Mouse (Mus musculus) layer of hippocampus, adult 11-12 months (tissue): ENCODE data around the gene Dffa.
"Not testable (repeated sequence)": the region's sequence is repeated elsewhere in the genome, so short reads cannot be mapped to it uniquely, and the experiment has no call there.

ENCODE experiments used
- DNase-seq: peaks from one replicate; pipeline ENCODE4 v3.0.0; 2022; ENCODE audit warnings: low spot score

Gene Dffa

DNA sequence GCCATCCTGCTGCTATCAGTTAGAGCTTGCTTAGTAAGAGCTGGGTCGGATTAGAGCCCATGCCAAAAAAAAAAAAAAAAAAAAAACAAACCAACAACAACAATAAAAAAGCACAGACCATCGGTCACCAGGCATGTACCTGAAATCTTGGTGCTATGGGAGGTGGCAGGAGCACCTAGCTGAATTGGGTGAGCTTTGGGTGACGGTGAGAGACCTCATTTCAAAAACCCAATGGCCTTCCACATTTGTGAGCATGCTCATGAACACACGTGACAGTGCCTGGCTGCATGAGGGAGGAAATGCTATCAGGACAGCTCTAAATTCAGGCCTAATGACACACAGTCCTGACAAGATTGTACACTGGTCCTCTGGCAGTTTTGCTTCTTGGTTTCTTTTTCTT lies 44.1 kb downstream of the Dffa start:
- DNase-seq = no peak

DNA sequence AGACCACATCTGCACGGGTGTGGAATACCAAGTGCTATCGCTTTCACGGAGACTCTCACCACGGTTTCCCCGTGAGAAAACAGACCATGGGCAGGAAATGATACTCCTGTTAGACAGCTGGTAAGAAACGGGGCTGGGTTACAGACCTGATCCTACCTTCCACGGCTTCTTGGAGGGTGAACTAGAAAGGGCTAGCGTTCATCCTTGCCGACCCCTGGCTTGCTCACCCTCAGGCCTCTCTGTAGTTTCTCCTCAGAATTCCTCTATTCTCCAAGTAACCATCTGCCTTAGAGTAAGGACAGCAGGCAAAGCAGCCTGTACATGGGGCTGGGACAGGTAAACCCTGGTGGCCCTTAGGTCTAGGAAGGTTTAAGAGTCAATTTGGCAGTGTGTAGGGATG lies 45.2 kb downstream of the Dffa start:
- DNase-seq = no peak

DNA sequence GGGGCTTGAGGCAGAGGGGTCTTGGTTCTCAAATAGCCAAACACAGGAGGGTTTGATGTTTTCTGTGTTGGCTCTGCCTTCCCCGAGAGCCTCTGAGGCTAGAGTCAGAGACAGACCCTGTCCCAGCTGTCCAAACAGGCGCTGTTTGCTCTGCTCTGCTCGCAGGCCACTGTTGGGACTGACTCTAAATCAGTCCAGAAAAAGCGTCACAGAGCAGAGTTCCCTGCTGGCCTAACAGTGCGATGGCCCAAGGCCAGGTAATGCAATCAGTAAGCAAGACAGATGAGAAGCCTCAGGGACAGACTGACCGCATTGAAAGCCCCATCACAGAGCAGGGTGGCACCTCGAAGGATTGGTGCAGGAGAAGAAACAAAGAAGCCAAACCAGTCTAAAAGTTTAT lies 45.7 kb downstream of the Dffa start:
- DNase-seq = no peak

DNA sequence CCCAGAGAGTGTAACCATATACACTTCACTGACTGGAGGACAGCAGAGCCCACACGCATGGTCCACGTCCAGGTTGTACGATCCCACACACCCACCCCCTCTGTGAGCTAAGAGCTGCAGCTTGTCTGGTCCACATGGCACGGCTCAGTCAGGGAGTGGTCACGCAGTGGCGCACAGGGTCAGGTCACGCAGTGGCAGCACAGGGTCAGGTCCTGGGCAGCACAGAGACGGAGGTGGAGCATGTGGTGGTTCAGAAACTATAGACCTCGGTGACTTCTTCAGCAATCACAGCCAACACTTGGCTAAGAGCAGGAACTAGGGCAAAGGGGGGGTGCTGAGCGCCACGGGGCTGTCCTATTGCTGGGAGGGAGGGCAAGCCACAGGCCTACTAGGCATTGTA lies 46.3 kb downstream of the Dffa start:
- no peak for DNase-seq

DNA sequence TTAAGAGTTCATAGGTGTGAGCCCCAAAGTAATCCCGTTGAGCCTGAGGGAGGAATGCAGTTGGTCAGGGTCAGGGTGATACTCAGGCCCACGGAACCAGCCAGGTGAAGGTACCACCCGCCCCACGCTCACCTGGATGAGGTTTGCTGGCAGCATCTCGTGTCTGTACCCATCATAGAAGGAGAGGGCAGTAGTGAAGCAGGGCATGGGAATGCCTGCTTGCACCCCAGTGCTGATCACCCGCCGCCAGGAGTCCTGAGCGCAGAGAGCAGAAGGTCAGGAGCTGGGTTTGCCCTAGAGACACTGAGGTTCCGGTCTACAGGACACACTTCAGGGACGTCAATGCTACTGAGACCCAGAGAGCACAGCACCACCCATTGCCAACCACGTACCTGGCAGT lies 46.8 kb downstream of the Dffa start:
- no peak for DNase-seq

DNA sequence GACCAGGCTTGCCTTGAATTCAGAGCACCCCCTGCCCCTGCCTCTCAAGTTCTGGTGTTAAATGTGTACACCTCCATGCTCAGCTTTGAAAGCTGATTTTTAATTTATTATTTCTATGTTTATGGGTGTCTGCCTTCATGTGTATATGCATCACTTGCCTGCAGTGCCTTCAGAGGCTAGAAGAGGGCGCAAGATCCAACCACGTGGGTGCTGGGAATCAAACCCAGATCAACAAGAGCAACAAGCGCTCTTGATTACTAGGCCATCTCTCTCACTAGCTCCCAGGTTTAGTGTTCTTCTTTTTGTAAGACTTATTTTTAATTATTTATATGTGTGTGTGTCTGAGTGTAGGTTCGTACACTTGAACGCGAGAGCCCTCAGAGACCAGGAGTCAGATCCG lies 50.9 kb downstream of the Dffa start:
- DNase-seq = no peak

DNA sequence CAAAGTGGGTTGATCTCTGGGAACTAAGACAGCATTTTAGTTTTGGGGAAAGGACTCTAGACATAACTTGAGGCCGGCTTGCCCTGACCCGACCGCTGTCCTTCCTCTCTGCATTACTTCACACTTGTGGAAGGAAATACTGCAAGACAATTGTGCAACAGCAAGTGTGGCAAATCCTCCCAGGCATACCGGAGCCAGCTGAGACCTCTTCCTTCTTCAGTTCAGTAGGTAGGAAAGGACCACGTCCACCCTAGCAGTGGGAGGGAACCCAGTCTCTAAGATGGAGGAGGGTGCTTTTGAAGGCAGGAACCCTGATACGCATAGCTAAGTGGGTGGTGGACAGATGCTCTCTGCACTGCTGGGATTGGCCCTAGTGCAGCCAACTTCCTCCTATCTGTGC lies 51.8 kb downstream of the Dffa start:
- DNase-seq = no peak

DNA sequence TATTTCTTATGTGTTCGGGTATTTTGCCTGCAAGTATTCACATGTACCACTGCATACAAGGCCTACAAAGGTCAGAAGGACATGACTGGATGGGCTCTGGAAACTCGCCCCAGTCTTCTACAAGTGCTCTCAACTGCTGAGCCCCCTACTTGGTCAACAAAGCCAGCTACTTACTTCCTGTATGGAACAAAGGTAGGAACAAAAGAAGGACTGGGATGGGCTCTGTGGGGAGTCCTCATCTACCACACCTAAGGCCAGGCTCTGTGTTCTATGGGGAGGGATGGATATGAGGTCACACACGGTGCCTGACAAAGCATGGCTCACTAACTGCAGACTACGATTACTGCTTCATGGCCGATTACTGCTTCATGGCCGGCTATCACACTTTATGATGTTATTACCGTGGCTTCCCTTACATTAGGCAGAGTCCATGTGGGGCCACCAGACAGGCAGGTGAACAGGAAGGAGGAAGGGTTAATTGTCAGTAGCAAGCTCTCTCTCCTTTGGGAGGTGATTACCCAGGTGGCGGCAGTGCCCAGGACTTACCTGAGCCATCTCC lies 53.5 kb downstream of the Dffa start:
- no peak for DNase-seq

DNA sequence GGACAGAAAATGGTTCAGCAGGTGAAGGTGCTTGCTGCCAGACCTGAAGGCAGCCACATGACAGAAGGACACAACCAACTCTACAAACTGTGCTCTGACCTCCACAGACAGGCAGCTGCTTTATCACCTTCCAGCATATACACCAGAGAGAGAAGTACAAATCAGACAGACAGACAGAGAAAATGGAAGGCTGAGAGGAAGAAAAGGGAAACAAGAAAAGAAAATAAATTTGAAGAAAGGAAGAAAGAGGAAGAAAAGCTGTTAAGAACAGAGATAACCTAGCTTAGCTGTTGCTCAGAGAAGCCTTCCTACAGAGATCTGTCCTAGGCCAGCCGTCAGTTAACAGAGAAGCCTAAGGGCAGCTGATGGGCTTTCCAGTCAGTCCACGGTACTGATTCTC lies 55.3 kb downstream of the Dffa start:
- no peak for DNase-seq

DNA sequence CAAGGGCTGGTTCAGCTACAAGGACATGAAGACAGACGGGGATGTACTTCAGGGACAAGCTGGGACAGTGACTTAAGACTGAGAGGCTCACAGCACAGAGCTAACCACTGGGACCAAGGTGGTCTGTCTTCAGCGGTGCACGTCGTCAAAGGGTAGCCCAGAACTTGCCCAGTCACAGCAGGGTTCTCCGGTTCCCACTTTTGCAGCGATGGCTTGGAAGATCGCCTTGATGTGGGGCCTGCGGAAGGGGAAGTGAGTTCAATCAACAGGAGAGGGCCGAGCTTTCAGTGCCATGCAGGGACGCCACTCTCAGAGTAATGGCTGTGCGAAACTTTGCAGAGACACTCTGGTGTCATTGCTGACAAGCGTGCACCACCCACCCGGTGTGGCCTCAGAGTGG lies 55.9 kb downstream of the Dffa start:
- no peak for DNase-seq

DNA sequence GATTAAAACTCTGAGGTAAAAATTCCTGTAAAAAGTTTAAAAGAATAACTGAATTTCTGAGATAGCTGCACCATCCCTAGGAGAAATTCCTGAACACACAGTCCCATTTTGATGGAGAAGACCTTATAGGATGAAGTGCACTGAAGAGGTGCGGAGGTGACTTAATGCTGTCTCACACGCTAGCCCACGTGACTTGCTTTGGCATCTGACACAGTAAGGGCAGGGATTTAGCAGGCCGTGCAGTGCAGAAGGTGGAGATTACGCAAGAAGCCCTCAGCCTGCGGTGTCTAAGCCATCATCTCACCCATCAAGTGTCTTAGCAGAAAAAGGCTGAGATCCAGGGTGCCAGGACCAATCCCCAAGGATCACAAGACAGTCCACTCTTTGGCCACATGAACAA lies 57.2 kb downstream of the Dffa start:
- DNase-seq = no peak

DNA sequence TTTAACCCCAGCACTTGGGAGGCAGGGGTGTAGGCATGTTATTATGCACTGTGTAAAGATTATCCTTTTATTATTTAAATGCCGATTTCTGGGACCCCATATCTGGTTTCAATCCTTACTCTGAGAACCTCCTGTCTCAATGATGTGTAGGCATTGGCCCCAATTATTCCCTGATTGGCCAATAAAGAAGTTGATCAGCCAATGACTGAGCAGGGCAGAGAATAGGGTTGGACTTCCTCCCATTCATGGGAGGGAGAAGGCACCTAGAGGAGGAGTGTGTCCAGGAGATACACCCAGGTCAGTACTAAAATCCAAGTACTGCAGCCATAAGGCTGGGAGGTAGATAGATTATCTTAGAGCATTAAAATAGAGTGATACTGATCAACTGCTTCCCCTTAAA lies 59.2 kb downstream of the Dffa start:
- DNase-seq = no peak

DNA sequence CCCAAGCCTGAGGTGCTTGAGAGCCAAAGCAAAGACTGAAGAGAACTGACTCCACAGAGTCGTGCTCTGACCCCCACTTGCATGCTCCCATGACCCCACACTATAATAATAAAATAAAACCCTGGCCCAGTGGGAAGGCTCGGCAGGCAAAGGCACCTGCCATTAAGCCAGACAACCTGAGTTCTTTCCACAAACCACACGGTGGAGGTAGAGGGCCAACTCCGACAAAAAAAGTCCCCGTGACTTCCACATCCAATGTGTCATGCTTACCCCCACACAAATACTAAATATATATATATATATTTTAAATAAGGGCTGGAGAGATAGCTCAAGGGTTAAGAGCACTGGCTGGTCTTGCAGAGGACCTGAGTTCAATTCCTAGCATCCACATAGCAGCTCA lies 60.2 kb downstream of the Dffa start:
- DNase-seq = no peak

DNA sequence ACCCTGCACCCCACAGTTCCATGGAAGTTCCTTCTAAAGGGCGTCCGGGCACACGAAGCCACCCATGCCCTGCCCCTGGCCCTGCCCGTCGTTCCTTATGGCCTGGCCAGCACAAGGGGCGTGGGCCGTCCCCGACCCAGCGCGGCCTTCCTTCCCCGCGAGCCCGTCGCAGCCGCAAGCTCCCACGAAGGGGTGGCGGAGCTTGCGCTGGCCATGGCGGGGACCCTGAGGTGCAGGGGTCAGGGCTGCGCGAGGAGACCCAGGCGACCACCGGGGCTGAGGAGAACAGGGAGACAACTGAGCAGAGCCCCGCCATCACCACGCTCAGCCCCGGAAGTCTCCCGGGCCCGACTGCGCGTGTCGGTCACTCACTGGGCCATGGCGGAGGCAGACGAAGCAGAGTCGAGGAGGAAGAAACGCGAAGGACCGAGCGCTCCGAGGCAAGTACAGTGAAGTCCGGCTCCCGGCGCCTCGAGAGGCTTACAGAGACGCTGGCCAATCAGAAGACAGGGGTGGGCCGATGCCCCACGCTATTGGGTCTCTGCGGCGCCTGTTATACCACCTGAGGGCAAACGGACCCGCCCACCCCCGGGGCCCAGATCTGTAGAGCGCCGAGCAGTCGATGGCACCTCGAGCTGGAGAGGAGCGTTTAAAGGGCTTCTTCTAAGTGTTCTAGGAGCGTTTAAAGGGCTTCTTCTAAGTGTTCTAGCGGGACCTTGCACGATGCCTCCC lies 62.4 kb downstream of the Dffa start, which contains the start of gene Pgd:
Gene Pgd, minus strand, starts transcription at position 557 of the 732 bp plus-strand sequence.
- DNase-seq = peak; percentile 98

DNA sequence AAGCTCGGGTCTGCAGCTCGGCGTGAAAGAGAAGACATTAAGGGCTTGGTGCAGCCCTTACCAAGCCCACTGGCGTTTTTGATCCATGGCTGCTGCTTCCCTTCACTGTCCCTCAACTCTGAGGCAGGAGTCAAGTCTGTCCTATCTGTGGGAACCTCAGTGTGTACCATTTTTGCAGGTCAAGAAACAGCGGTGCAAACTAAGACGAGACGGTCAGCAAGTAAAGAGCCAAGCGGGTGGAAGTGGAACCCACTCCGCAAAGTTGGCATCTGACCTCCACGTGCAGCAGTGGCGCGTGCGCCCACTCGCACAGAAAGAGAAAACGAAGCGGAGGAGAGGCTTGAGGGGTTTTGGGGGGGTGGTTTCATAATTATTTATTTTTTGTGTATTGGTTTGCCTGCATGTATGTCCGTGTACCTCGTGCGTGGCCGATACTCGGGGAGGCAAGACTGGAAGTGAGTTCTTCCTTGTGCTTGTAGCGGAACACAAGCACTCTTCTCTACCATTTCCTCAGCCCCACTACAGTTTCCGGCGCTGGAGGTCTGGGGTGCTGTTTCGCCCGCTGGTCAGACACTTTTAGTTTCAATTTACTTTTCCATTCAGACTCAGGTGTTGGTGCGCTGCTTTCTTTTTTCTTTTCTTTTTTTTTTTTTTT lies 63.1 kb downstream of the Dffa start:
- DNase-seq = peak; percentile 34

DNA sequence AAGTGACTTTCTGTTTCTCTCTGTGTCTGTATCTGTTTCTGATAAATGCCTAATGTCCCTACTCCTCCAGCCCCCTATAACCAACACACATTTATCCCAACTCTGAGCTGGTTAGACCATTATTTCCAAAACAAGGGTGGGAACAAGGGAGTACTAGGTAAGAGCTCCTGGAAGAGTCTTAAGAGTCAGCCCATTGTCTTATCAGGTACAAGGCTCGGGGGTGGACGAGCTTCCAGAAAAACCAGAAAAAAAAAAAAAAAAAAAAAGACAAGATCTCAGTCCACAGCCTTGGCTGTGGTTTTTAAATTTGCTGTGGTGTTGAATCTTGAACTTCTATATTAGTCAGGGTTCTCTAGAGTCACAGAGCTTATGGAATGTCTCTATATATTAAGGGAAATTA lies 64.1 kb downstream of the Dffa start:
- no peak for DNase-seq

DNA sequence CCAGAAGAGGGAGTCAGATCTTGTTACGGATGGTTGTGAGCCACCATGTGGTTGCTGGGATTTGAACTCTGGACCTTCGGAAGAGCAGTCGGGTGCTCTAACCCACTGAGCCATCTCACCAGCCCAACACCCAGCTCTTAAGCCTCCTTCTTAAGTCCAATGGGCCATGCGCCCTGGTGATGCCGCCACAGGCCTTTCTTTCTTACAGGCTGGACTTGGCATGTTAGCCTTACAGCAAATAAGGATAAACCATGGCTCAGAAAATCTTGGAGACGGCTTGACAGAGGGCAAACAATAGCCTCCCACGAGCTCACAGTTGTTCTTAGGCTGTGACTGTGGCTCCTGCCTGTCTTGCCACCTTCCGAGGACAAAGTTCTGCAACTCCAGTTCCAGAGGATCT lies 66.0 kb downstream of the Dffa start:
- DNase-seq = not testable (repeated sequence)
